Mouse (Mus musculus) adrenal gland, postnatal 4 days (tissue): ENCODE results near the gene Dusp12. TPM values are rescaled to one million over a fixed set of nuclear protein-coding genes. Genes with fewer than 3 reads are reported as not detected.

ENCODE experiments used
- total RNA-seq, 2 experiments: library from RNA; stranded (reverse); gene quantifications; 2 replicates each; pipeline ENCODE4 v1.2.3; 2021

Gene Dusp12
- total RNA-seq, 2 experiments from 2014 or later = 24.1 to 26.4 TPM

Other genes starting within 250 kb of the Dusp12 start
- 10 to 100 TPM; 22.9 to 28.6 TPM for gene Olfml2b, start 241.0 kb downstream of the Dusp12 start, total RNA-seq
- 10 to 100 TPM; 28.1 to 30.4 TPM for gene Atf6, start 17.8 kb downstream of the Dusp12 start, total RNA-seq
- gene Gm26620, start 475 bp downstream of the Dusp12 start, total RNA-seq = 1 to 10 TPM; 1.1 to 1.7 TPM
- gene Fcrlb, start 27.4 kb upstream of the Dusp12 start, total RNA-seq = not detected
- 1 to 10 TPM in 1 of 2 experiments, under 1 TPM in 1; 0.64 to 1.0 TPM for gene Fcrla, start 42.0 kb upstream of the Dusp12 start, total RNA-seq
- 10 to 100 TPM in 1 of 2 experiments, 1 to 10 TPM in 1; 7.0 to 11.3 TPM for gene Fcgr2b, start 91.0 kb upstream of the Dusp12 start, total RNA-seq
- 1 to 10 TPM; 1.8 to 2.1 TPM for gene Fcgr4, start 133.4 kb upstream of the Dusp12 start, total RNA-seq
- 10 to 100 TPM; 13.8 to 15.7 TPM for gene Fcgr3, start 179.4 kb upstream of the Dusp12 start, total RNA-seq
- 1 to 10 TPM; 2.1 to 2.7 TPM for gene Cfap126, start 228.4 kb upstream of the Dusp12 start, total RNA-seq